Mouse (Mus musculus): ENCODE measurements around the gene Bmper.

- no peak for TF ChIP-seq GATA1 (IDR thresholded peaks at IDR 0.05; ENCODE audit: borderline replicate concordance, low read length)
- TF ChIP-seq FLI1 (IDR thresholded peaks at IDR 0.05; ENCODE audit: low read length) = no peak
Observed at GRCm38 (mm10) chr9:23250026-23250425, 27.1 kb downstream of the Bmper start.

All from megakaryocyte, embryonic 14.5 days (primary cell).